Mouse (Mus musculus) hindbrain, embryonic 11.5 days (tissue): ENCODE results near the gene Myog. TPM values are rescaled to one million over a fixed set of nuclear protein-coding genes. Genes with fewer than 3 reads are reported as not detected.

Source experiments
- ATAC-seq: fragments of 200-750 bp; cut with Nextera tagmentation; 2 replicates; pipeline ENCODE4 v1.8.0; 2017; ENCODE audit warnings: mild to moderate bottlenecking, moderate TSS enrichment, moderate library complexity; ENCODE audit not compliant: low FRiP score
- DNase-seq: peaks from one replicate; pipeline ENCODE4 v3.0.0-alpha.2; 2015; ENCODE audit warnings: low spot score
- H3K27ac ChIP-seq: fragments of 300-500 bp; sonication (generic); 2 replicates; pipeline ENCODE4 v1.5.1; 2014; ENCODE audit warnings: mild to moderate bottlenecking, low read depth, low read length
- H3K27me3 ChIP-seq: fragments of 300-500 bp; sonication (generic); 2 replicates; pipeline ENCODE4 v1.6.1; 2014; ENCODE audit warnings: mild to moderate bottlenecking, low read length, moderate library complexity, mixed read lengths; ENCODE audit not compliant: control insufficient read depth, insufficient read depth
- H3K36me3 ChIP-seq: fragments of 300-500 bp; sonication (generic); 2 replicates; pipeline ENCODE4 v1.6.1; 2014; ENCODE audit warnings: mild to moderate bottlenecking, low read length, moderate library complexity, mixed read lengths; ENCODE audit not compliant: control insufficient read depth, insufficient read depth
- H3K4me1 ChIP-seq: fragments of 300-500 bp; sonication (generic); replicated peaks from 2 replicates; pipeline ENCODE4 v1.6.1; 2014; ENCODE audit warnings: low read length, mixed read lengths; ENCODE audit not compliant: control insufficient read depth, insufficient read depth
- H3K4me2 ChIP-seq: fragments of 300-500 bp; sonication (generic); replicated peaks from 2 replicates; pipeline ENCODE4 v1.6.1; 2014; ENCODE audit warnings: mild to moderate bottlenecking, low read depth, low read length
- H3K4me3 ChIP-seq: fragments of 300-500 bp; sonication (generic); 2 replicates; pipeline ENCODE4 v1.5.1; 2014; ENCODE audit warnings: low read depth, low read length
- H3K9ac ChIP-seq: fragments of 300-500 bp; sonication (generic); 2 replicates; pipeline ENCODE4 v1.6.1; 2014; ENCODE audit warnings: low read depth, low read length
- H3K9me3 ChIP-seq: fragments of 300-500 bp; sonication (generic); 2 replicates; pipeline ENCODE4 v1.6.1; 2016; ENCODE audit warnings: low read length; ENCODE audit not compliant: control insufficient read depth
- WGBS: fragments of 180-500 bp; shearing (Covaris S2); extraction: QIAGEN DNeasy Blood & Tissue Kit; methylation state at CpG from one replicate; pipeline ENCODE4 v1.1.7; 2014; 5-methylcytosine and 5-hydroxymethylcytosine counted together
- polyA plus RNA-seq: library from polyadenylated mRNA; unstranded; fragments of >200 nt; fragmentation: Nextera tagmentation; extraction: Ambion mirVana; gene quantifications from 2 replicates; pipeline ENCODE4 v1.2.1, GENCODE M21; 2014

Myog gene
- polyA plus RNA-seq, 1 experiment from 2014 or later, result 5.5 TPM

GRCm38 (mm10) chr1:134276823-134277222 lies 13.0 kb upstream of the Myog start:
- DNase-seq (no peak), ATAC-seq (no peak)
- no peaks in the 10 kb centered on the region for H3K36me3 ChIP-seq
- H3K4me1 ChIP-seq, result no peaks in the 10 kb centered on the region
- 82% methylated on average over 7 of the region's 7 CpGs for WGBS
- no peak overlapping the region for H3K4me2 ChIP-seq
- no peak overlapping the region for H3K9ac ChIP-seq
- no peak overlapping the region for H3K4me3 ChIP-seq
- H3K27me3 ChIP-seq, result no peaks in the 10 kb centered on the region
- no peaks in the 10 kb centered on the region for H3K9me3 ChIP-seq
- H3K27ac ChIP-seq, result no peak overlapping the region

GRCm38 (mm10) chr1:134280174-134280573 lies 9.6 kb upstream of the Myog start:
- DNase-seq (no peak), ATAC-seq (no peak)
- H3K4me1 ChIP-seq, result no peaks in the 10 kb centered on the region
- no peaks in the 10 kb centered on the region for H3K27me3 ChIP-seq
- H3K9ac ChIP-seq, result no peak overlapping the region
- no peak overlapping the region for H3K4me3 ChIP-seq
- 85% methylated on average over 5 of the region's 5 CpGs for WGBS
- H3K4me2 ChIP-seq, result no peak overlapping the region
- no peaks in the 10 kb centered on the region for H3K9me3 ChIP-seq
- H3K27ac ChIP-seq, result no peak overlapping the region
- H3K36me3 ChIP-seq, result no peaks in the 10 kb centered on the region

GRCm38 (mm10) chr1:134281563-134281962 lies 8.2 kb upstream of the Myog start:
- H3K4me1 ChIP-seq, result no peaks in the 10 kb centered on the region; the same call in 1 of the 2 replicates
- no peak overlapping the region for H3K9ac ChIP-seq
- H3K27ac ChIP-seq, result no peak overlapping the region
- DNase-seq (no peak), ATAC-seq (no peak)
- no peaks in the 10 kb centered on the region for H3K9me3 ChIP-seq
- 73% methylated on average over 4 of the region's 4 CpGs for WGBS
- H3K36me3 ChIP-seq, result no peaks in the 10 kb centered on the region
- no peaks in the 10 kb centered on the region for H3K27me3 ChIP-seq
- no peak overlapping the region for H3K4me2 ChIP-seq
- H3K4me3 ChIP-seq, result no peak overlapping the region

- no peak overlapping the region for H3K4me3 ChIP-seq
- H3K27ac ChIP-seq, result no peak overlapping the region
- DNase-seq (no peak), ATAC-seq (no peak)
- no peaks in the 10 kb centered on the region for H3K9me3 ChIP-seq
- no peak overlapping the region for H3K9ac ChIP-seq
- H3K4me2 ChIP-seq, result no peak overlapping the region
- WGBS, result 82% methylated on average over 3 of the region's 3 CpGs
- no peaks in the 10 kb centered on the region for H3K27me3 ChIP-seq
- no peaks in the 10 kb centered on the region for H3K36me3 ChIP-seq
- H3K4me1 ChIP-seq, result no peaks in the 10 kb centered on the region; the same call in 1 of the 2 replicates
Observed at GRCm38 (mm10) chr1:134282342-134282741, 7.4 kb upstream of the Myog start.

GRCm38 (mm10) chr1:134283108-134283507 lies 6.7 kb upstream of the Myog start:
- Histone ChIP-seq H3K4me3 (no peak overlapping the region), H3K27ac (no peak overlapping the region), H3K4me1 (no peaks in the 10 kb centered on the region; the same call in 1 of the 2 replicates), H3K9me3 (no peaks in the 10 kb centered on the region), H3K9ac (no peak overlapping the region), H3K27me3 (no peaks in the 10 kb centered on the region), H3K4me2 (no peak overlapping the region), H3K36me3 (no peaks in the 10 kb centered on the region)
- 57% methylated on average over 1 of the region's 1 CpGs for WGBS
- DNase-seq (no peak), ATAC-seq (no peak)

- Histone ChIP-seq H3K9ac (no peak overlapping the region), H3K9me3 (no peaks in the 10 kb centered on the region), H3K27me3 (no peaks in the 10 kb centered on the region), H3K36me3 (no peaks in the 10 kb centered on the region), H3K4me3 (no peak overlapping the region), H3K27ac (no peak overlapping the region), H3K4me2 (no peak overlapping the region), H3K4me1 (no peaks in the 10 kb centered on the region; the same call in 1 of the 2 replicates)
- WGBS, result 58% methylated on average over 10 of the region's 10 CpGs
- no peak for DNase-seq
- ATAC-seq, result no peak
Observed at GRCm38 (mm10) chr1:134285458-134286120, 4.2 kb upstream of the Myog start.

- ATAC-seq (no peak), DNase-seq (no peak)
- Histone ChIP-seq H3K9ac (no peak overlapping the region), H3K4me1 (peaks cover 3% of the 10 kb centered on the region; the same call in 1 of the 2 replicates), H3K9me3 (no peaks in the 10 kb centered on the region), H3K4me3 (no peak overlapping the region), H3K4me2 (no peak overlapping the region), H3K36me3 (no peaks in the 10 kb centered on the region), H3K27me3 (no peaks in the 10 kb centered on the region), H3K27ac (no peak overlapping the region)
- WGBS, result 78% methylated on average over 3 of the region's 3 CpGs
Observed at GRCm38 (mm10) chr1:134288239-134288638, 1.6 kb upstream of the Myog start.

GRCm38 (mm10) chr1:134290300-134290699 lies 511 bp downstream of the Myog start:
- ATAC-seq, result no peak
- H3K4me2 ChIP-seq, result no peak overlapping the region

GRCm38 (mm10) chr1:134290909-134291308 lies 1.1 kb downstream of the Myog start:
- peaks cover 3% of the 10 kb centered on the region; the same call in 1 of the 2 replicates for H3K4me1 ChIP-seq
- H3K36me3 ChIP-seq, result no peaks in the 10 kb centered on the region
- no peak overlapping the region for H3K4me3 ChIP-seq
- no peaks in the 10 kb centered on the region for H3K27me3 ChIP-seq
- no peak overlapping the region for H3K4me2 ChIP-seq
- 68% methylated on average over 5 of the region's 5 CpGs for WGBS
- DNase-seq (no peak), ATAC-seq (no peak)
- H3K9ac ChIP-seq, result no peak overlapping the region
- no peak overlapping the region for H3K27ac ChIP-seq
- H3K9me3 ChIP-seq, result no peaks in the 10 kb centered on the region

More at GRCm38 (mm10) chr1:134290300-134290699, 511 bp downstream of the Myog start:
- H3K4me3 ChIP-seq, result no peak overlapping the region
- no peaks in the 10 kb centered on the region for H3K36me3 ChIP-seq
- no peaks in the 10 kb centered on the region for H3K9me3 ChIP-seq
- H3K4me1 ChIP-seq, result peaks cover 3% of the 10 kb centered on the region; the same call in 1 of the 2 replicates
- WGBS, result 92% methylated on average over 13 of the region's 13 CpGs
- H3K27me3 ChIP-seq, result no peaks in the 10 kb centered on the region
- H3K27ac ChIP-seq, result no peak overlapping the region
- no peak overlapping the region for H3K9ac ChIP-seq
- no peak for DNase-seq
